Mouse (Mus musculus) intestine, embryonic 14.5 days (tissue): ENCODE measurements around the gene Ywhae. TPM values are rescaled to one million over a fixed set of nuclear protein-coding genes. Genes with fewer than 3 reads are reported as not detected.

Experiments used
- ATAC-seq: fragments of 200-750 bp; cut with Nextera tagmentation; replicated peaks from 2 replicates; pipeline ENCODE4 v1.8.0; 2017; ENCODE audit warnings: low read depth, moderate number of reproducible peaks, moderate TSS enrichment, moderate library complexity; ENCODE audit not compliant: low FRiP score, low TSS enrichment
- DNase-seq: peaks from one replicate; pipeline ENCODE4 v3.0.0-alpha.2; 2018; ENCODE audit warnings: low spot score
- H3K27ac ChIP-seq: fragments of 300-500 bp; sonication (generic); 2 replicates; pipeline ENCODE4 v1.5.1; 2014; ENCODE audit warnings: low read depth, mild to moderate bottlenecking, control low read depth
- H3K27me3 ChIP-seq: fragments of 300-500 bp; sonication (generic); replicated peaks from 2 replicates; pipeline ENCODE4 v1.6.1; 2014; ENCODE audit warnings: low read length, control low read depth; ENCODE audit not compliant: control insufficient read depth, insufficient read depth
- H3K36me3 ChIP-seq: fragments of 300-500 bp; sonication (generic); 2 replicates; pipeline ENCODE4 v1.6.1; 2014; ENCODE audit warnings: low read length, control low read depth; ENCODE audit not compliant: control insufficient read depth, insufficient read depth
- H3K4me1 ChIP-seq: fragments of 300-500 bp; sonication (generic); replicated peaks from 2 replicates; pipeline ENCODE4 v1.6.1; 2014; ENCODE audit warnings: low read length, control low read depth, mixed read lengths; ENCODE audit not compliant: control insufficient read depth, insufficient read depth
- H3K4me2 ChIP-seq: fragments of 300-500 bp; sonication (generic); 2 replicates; pipeline ENCODE4 v1.6.1; 2014; ENCODE audit warnings: low read length
- H3K4me3 ChIP-seq: fragments of 300-500 bp; sonication (generic); 2 replicates; pipeline ENCODE4 v1.5.1; 2014; ENCODE audit warnings: low read depth, low read length, control low read depth, mixed read lengths
- H3K9ac ChIP-seq: fragments of 300-500 bp; sonication (generic); 2 replicates; pipeline ENCODE4 v1.6.1; 2014; ENCODE audit warnings: mild to moderate bottlenecking, low read length
- H3K9me3 ChIP-seq: fragments of 300-500 bp; sonication (generic); 2 replicates; pipeline ENCODE4 v1.6.1; 2016; ENCODE audit warnings: low read length, control low read depth; ENCODE audit not compliant: control insufficient read depth
- WGBS: fragments of 180-500 bp; shearing (Covaris S2); extraction: QIAGEN DNeasy Blood & Tissue Kit; methylation state at CpG from one replicate; pipeline ENCODE4 v1.1.7; 2014; 5-methylcytosine and 5-hydroxymethylcytosine counted together
- polyA plus RNA-seq: library from polyadenylated mRNA; unstranded; fragments of >200 nt; fragmentation: Nextera tagmentation; extraction: Ambion mirVana; gene quantifications from 2 replicates; pipeline ENCODE4 v1.2.1, GENCODE M21; 2014

The Ywhae gene
- polyA plus RNA-seq, 1 experiment from 2014 or later, result 888 TPM

DNA sequence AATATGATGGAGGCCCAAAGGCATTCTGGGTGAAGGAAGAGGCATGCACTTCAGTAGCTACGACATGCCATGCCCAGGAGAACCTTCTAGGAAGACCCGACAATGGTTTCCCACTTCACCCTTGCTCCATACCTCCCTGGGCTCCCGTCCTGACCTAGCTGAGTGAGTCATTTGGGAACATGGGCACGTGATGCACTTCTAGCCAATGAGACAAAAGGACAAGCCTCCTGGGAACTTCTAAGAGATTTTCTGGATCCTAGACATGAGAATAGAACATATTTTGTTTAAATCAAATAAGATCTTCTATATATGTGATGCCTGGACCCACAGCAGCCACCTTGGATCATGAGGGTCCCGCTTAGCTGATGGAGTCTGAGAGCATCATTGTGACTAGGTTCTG lies 59.9 kb downstream of the Ywhae start:
- Histone ChIP-seq H3K27me3 (peaks cover 35% of the 10 kb centered on the region), H3K4me1 (no peaks in the 10 kb centered on the region; the same call in 1 of the 2 replicates), H3K4me2 (no peak overlapping the region), H3K4me3 (no peak overlapping the region), H3K27ac (no peak overlapping the region), H3K9me3 (no peaks in the 10 kb centered on the region), H3K36me3 (no peaks in the 10 kb centered on the region), H3K9ac (no peak overlapping the region)
- no peak for ATAC-seq
- no peak for DNase-seq
- WGBS, result 68% methylated on average over 5 of the region's 5 CpGs

DNA sequence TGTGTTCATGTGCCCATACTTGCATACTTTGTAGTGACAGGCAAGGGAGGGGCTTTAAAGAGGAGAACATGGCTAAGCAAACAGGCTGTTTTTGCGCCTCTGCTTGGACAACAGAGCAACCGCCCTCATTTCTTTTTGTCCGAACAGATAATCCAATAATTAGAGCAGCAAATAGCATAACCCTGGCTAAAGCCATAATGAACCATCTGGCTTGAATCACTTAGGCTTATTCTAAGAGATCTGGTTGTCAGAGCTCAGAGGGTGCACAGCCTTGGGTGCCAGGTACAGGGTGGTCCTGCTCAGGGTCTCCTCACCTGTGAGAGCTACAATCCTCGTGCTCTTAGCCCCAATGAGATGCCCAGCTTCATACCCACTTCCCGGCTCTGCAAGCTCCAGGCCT lies 60.7 kb downstream of the Ywhae start:
- ATAC-seq (no peak), DNase-seq (no peak)
- no peak overlapping the region for H3K4me2 ChIP-seq
- peaks cover 40% of the 10 kb centered on the region for H3K27me3 ChIP-seq
- no peaks in the 10 kb centered on the region; the same call in 1 of the 2 replicates for H3K4me1 ChIP-seq
- H3K36me3 ChIP-seq, result no peaks in the 10 kb centered on the region
- 75% methylated on average over 5 of the region's 5 CpGs for WGBS
- H3K9me3 ChIP-seq, result no peaks in the 10 kb centered on the region
- no peak overlapping the region for H3K9ac ChIP-seq
- H3K4me3 ChIP-seq, result no peak overlapping the region
- H3K27ac ChIP-seq, result no peak overlapping the region

DNA sequence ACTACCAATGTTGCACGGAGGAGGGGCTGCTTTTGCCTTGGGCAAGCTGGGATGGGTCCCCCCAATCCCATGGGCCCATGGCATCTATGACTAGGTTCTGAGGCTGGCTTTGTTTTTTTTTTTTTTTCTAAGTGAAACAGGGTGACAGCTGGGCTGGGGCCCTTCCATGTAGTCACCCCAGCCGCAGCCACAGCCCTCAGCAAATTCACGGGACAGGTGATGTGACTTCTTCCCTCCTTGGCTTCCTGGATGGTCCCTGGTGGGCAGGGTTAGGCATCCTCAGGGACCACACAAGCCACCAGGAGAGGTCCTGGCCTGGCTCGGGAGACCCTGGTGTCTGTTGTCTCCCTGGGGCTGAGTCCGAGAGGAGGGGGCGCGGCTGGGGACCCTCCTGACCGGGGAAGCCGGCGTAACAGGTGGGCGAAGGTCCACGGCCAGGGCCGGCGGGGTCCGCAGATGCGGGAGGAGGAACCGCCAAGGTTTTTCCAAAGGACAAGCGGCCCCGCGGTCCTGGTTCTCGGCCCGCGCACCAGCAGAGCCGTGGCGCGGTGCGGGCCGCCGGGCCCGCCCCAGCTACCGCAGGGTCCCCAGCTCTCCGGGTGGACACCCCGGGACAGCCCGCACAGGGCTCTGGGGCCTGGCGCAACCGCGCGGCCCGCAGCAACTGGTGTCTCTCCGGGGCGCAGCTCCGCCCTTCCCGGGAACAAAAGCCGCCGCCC lies 62.1 kb downstream of the Ywhae start:
- no peaks in the 10 kb centered on the region for H3K9me3 ChIP-seq
- peaks cover 4% of the 10 kb centered on the region for H3K4me1 ChIP-seq
- H3K27me3 ChIP-seq, result peaks cover 40% of the 10 kb centered on the region
- 8% methylated on average over 44 of the region's 45 CpGs for WGBS
- no peaks in the 10 kb centered on the region for H3K36me3 ChIP-seq
- DNase-seq, result no peak
- H3K4me3 ChIP-seq, result peak overlapping the region; percentile 46
- H3K27ac ChIP-seq, result no peak overlapping the region
- H3K9ac ChIP-seq, result peak overlapping the region; percentile 61
- peak overlapping the region; percentile 61 for H3K4me2 ChIP-seq
- ATAC-seq, result no peak; the same call in 1 of the 2 replicates

DNA sequence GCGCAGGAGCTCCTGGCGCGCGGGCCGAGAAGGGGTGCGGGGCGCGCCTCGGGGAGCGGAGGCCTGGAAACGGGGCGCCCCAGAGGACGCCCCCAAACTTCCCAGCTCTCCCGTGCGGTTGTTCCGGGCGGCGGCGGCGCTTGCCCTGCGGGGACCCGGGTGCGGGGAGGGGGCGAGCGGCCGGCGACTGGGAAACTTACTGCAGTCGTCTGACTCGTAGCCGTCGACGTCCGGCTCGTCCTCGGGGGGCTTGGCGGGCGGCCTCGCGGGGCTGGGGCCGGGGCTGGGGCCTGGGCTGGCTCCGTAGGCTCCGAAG lies 62.6 kb downstream of the Ywhae start:
- peak overlapping the region; percentile 61 for H3K9ac ChIP-seq
- peak overlapping the region; percentile 61 for H3K4me2 ChIP-seq
- no peaks in the 10 kb centered on the region for H3K36me3 ChIP-seq
- H3K4me1 ChIP-seq, result peaks cover 6% of the 10 kb centered on the region
- DNase-seq, result peak; percentile 76
- H3K27me3 ChIP-seq, result peaks cover 40% of the 10 kb centered on the region
- WGBS, result under 1% methylated on average over 40 of the region's 42 CpGs
- ATAC-seq, result no peak
- no peak overlapping the region for H3K27ac ChIP-seq
- no peaks in the 10 kb centered on the region for H3K9me3 ChIP-seq
- peak overlapping the region; percentile 46 for H3K4me3 ChIP-seq

DNA sequence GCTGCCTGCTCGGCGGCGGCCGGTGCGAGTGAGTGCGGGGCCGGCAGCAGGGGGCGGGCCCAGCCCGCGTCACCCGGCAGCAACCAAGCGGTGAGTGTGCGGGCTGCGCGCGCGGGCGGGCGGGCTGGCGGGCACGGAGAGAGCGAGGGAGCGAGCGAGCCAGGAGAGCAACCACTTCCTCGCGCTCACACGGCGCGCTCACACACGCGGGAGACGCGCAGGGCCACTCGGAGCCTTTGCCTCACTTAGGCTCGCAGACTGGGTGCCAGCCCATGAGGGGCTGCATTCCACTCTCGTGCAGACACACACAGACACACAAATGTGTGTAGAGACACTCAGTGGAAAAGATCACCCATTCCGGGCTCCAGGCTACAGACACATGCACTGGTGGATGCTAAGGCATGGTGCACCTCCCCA lies 63.4 kb downstream of the Ywhae start, which contains the start of gene Doc2b:
Gene Doc2b (minus strand): TSS at position 21 of the 417 bp plus-strand sequence.
- peak within 1 kb of the TSS; percentile 46 for H3K4me3 ChIP-seq
- ATAC-seq, result peak; percentile 69
- no peaks in the 10 kb centered on the region for H3K36me3 ChIP-seq
- peak; percentile 70 for DNase-seq
- peak within 1 kb of the TSS; percentile 61 for H3K4me2 ChIP-seq
- 4% methylated on average over 29 of the region's 37 CpGs for WGBS
- peaks cover 40% of the 10 kb centered on the region for H3K27me3 ChIP-seq
- peaks cover 6% of the 10 kb centered on the region for H3K4me1 ChIP-seq
- H3K9ac ChIP-seq, result peak within 1 kb of the TSS; percentile 61
- H3K9me3 ChIP-seq, result no peaks in the 10 kb centered on the region
- H3K27ac ChIP-seq, result no peak within 1 kb of the TSS

DNA sequence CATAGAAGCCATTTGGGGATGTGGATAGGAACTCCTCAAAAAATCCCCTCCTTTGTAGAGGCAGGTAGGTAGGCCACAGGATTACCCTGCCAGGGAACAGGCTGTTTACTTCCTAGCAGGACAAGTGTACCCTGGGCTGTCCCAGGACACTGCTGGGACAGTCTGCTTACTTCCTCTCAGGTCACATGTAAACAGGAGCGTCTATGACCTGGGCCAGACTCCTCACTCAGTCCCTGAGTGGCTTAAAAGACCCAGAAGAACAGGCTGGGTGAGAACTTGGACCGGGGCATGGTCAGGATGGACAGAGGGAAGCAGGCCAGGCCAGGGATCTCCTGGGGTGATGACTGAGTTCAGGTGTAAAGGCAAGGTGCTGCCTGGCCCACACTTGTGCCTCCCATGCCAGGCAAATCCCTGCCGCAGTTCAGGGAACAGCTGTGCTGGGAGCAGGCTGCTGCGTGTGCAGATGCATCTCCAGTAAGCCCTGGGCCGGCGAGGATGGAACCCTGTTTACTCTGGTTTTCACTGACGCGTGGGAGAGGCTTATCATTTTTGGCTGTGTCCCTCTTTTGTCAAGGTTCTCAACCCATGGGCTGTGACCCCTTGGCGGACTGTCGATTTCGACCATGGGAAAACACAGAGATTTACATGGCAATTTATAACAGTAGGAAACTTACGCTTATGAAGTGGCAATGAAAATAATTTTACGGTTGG lies 64.0 kb downstream of the Ywhae start:
- Histone ChIP-seq H3K27me3 (peaks cover 40% of the 10 kb centered on the region), H3K4me2 (peak overlapping the region; percentile 61), H3K4me3 (no peak overlapping the region), H3K36me3 (no peaks in the 10 kb centered on the region), H3K27ac (no peak overlapping the region), H3K9me3 (no peaks in the 10 kb centered on the region), H3K4me1 (peaks cover 6% of the 10 kb centered on the region), H3K9ac (no peak overlapping the region)
- ATAC-seq, result no peak
- no peak for DNase-seq
- 72% methylated on average over 13 of the region's 13 CpGs for WGBS

DNA sequence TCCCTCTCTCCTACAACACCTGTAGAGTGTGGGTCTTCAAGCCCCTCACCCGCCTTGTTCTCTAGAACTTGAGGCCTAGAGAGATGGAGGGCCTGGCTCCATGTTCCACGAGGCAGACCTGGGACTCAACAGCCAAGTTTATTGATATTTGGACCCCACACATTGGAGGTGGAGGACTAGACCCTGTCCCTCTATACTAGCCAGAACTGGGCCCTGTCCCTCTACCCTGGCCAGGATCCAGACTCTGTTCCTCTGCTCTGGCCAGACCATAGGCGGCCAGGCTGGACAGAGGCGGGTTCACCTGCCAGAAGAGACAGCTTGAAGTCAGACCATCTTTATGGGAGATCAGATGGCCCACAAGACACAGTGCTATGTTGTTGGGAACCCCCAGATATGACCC lies 68.7 kb downstream of the Ywhae start:
- DNase-seq (no peak), ATAC-seq (no peak)
- H3K4me2 ChIP-seq, result no peak overlapping the region
- H3K9me3 ChIP-seq, result no peaks in the 10 kb centered on the region
- no peak overlapping the region for H3K27ac ChIP-seq
- no peak overlapping the region for H3K9ac ChIP-seq
- 84% methylated on average over 4 of the region's 4 CpGs for WGBS
- peaks cover 10% of the 10 kb centered on the region for H3K27me3 ChIP-seq
- H3K36me3 ChIP-seq, result no peaks in the 10 kb centered on the region
- H3K4me3 ChIP-seq, result no peak overlapping the region
- H3K4me1 ChIP-seq, result peaks cover 6% of the 10 kb centered on the region

DNA sequence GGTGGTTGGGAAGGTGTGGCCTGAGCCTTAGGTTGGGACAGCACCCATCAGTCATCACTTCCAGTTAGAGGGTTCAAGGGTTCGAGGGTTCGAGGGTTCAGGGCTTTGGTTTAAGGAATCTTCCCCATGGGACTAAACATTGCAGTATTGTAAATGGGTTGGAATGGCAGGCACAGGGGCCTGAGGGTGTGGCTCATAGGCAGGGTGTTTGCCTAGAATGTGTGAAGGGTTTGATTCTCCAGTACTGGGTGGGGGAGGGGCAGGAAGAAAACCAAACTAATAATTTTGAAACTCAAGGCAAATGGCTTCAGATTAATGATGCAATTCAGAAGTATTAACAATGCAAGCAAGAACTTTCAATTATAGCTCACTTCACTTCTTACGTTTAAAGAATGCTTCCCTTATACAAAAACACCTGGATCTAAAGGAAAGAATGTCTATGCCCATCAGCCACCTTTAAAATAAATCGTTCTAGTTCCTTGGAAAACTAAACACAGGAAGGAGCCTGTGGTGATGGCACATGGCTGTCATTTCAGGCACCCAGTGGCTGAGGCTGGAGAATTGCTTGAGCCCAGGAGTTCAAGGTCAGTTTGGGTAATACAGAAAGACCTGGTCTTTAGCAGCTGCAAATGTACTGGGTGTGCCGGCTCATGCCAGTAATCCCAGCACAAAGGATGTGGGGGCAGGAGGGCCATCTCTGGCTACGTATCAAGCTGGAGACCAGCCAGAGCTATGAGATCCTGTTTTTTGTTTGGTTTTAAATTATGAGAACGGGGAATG lies 69.3 kb downstream of the Ywhae start:
- no peak for DNase-seq
- WGBS, result 69% methylated on average over 7 of the region's 7 CpGs

More for the DNA sequence above, 69.3 kb downstream of the Ywhae start:
- Histone ChIP-seq H3K4me3 (no peak overlapping the region), H3K27me3 (peaks cover 5% of the 10 kb centered on the region; the same call in 1 of the 2 replicates), H3K4me1 (peaks cover 6% of the 10 kb centered on the region; the same call in 1 of the 2 replicates), H3K9me3 (no peaks in the 10 kb centered on the region), H3K9ac (no peak overlapping the region), H3K27ac (no peak overlapping the region), H3K36me3 (no peaks in the 10 kb centered on the region), H3K4me2 (no peak overlapping the region)
- ATAC-seq, result no peak
